Mouse (Mus musculus) heart, embryonic 14.5 days (tissue): ENCODE results near the gene Smox. TPM values are rescaled to one million over a fixed set of nuclear protein-coding genes. Genes with fewer than 3 reads are reported as not detected.

Experiments used
- ATAC-seq: fragments of 200-750 bp; cut with Nextera tagmentation; 2 replicates; pipeline ENCODE4 v1.8.0; 2017; ENCODE audit warnings: low read depth, moderate TSS enrichment; ENCODE audit not compliant: insufficient number of reproducible peaks, insufficient read depth, low FRiP score
- H3K27ac ChIP-seq, 2 experiments: fragments of 200-500 bp in 1 of 2; fragments of 300-500 bp in 1 of 2; sonication (generic) in 1 of 2; replicated peaks in 1 of 2; 2 replicates each; pipeline ENCODE4 v1.5.1; 2012 to 2014; ENCODE audit warnings: low read depth in 2 of 2, low read length in 2 of 2, control low read depth in 1 of 2, mild to moderate bottlenecking in 1 of 2, mixed read lengths in 1 of 2; ENCODE audit not compliant: control insufficient read depth in 1 of 2, insufficient read depth in 1 of 2
- H3K27me3 ChIP-seq: fragments of 300-500 bp; sonication (generic); 2 replicates; pipeline ENCODE4 v1.6.1; 2014; ENCODE audit warnings: mild to moderate bottlenecking, low read length, control low read depth; ENCODE audit not compliant: control insufficient read depth, insufficient read depth
- H3K36me3 ChIP-seq: fragments of 300-500 bp; sonication (generic); 2 replicates; pipeline ENCODE4 v1.6.1; 2014; ENCODE audit warnings: mild to moderate bottlenecking, control low read depth, low read length, mixed read lengths; ENCODE audit not compliant: control insufficient read depth, insufficient read depth
- H3K4me1 ChIP-seq, 2 experiments: fragments of 200-500 bp in 1 of 2; fragments of 300-500 bp in 1 of 2; sonication (generic) in 1 of 2; 2 replicates each; pipeline ENCODE4 v1.6.1; 2012 to 2014; ENCODE audit warnings: low read length in 2 of 2, control low read depth in 1 of 2, mixed read lengths in 1 of 2; ENCODE audit not compliant: control insufficient read depth in 2 of 2, insufficient read depth in 2 of 2
- H3K4me2 ChIP-seq: fragments of 300-500 bp; sonication (generic); 2 replicates; pipeline ENCODE4 v1.6.1; 2014; ENCODE audit warnings: mild to moderate bottlenecking, low read length
- H3K4me3 ChIP-seq, 2 experiments: fragments of 200-500 bp in 1 of 2; fragments of 300-500 bp in 1 of 2; sonication (generic) in 1 of 2; 2 replicates each; pipeline ENCODE4 v1.5.1; 2012 to 2014; ENCODE audit warnings: low read length in 2 of 2, mild to moderate bottlenecking in 2 of 2, control low read depth in 1 of 2, low read depth in 1 of 2, moderate library complexity in 1 of 2; ENCODE audit not compliant: control insufficient read depth in 1 of 2, insufficient read depth in 1 of 2
- H3K9ac ChIP-seq: fragments of 300-500 bp; sonication (generic); 2 replicates; pipeline ENCODE4 v1.6.1; 2014; ENCODE audit warnings: mild to moderate bottlenecking, low read length
- H3K9me3 ChIP-seq: fragments of 300-500 bp; sonication (generic); 2 replicates; pipeline ENCODE4 v1.6.1; 2016; ENCODE audit warnings: low read length, control low read depth; ENCODE audit not compliant: control insufficient read depth
- WGBS: fragments of 180-500 bp; shearing (Covaris S2); extraction: QIAGEN DNeasy Blood & Tissue Kit; methylation state at CpG from one replicate; pipeline ENCODE4 v1.1.7; 2014; 5-methylcytosine and 5-hydroxymethylcytosine counted together
- polyA plus RNA-seq: library from polyadenylated mRNA; unstranded; fragments of >200 nt; fragmentation: Nextera tagmentation; extraction: Ambion mirVana; gene quantifications from 2 replicates; pipeline ENCODE4 v1.2.1, GENCODE M21; 2014

The Smox gene
- polyA plus RNA-seq, 1 experiment from 2014 or later, result 17.7 TPM

GRCm38 (mm10) chr2:131530623-131531008 is 39.3 kb downstream of the Smox start:
- H3K9ac ChIP-seq, result no peak overlapping the region
- no peaks in the 10 kb centered on the region for H3K4me1 ChIP-seq
- H3K36me3 ChIP-seq, result 0 out of 2 replicates have a peak, but pooled peaks cover 3% of the 10 kb centered on the region
- peaks cover 3% of the 10 kb centered on the region; the same call in 1 of the 2 replicates for H3K27me3 ChIP-seq
- H3K4me3 ChIP-seq, result no peak overlapping the region
- H3K4me2 ChIP-seq, result no peak overlapping the region
- H3K9me3 ChIP-seq, result no peaks in the 10 kb centered on the region
- H3K27ac ChIP-seq, result no peak overlapping the region
- 20% methylated on average over 9 of the region's 9 CpGs for WGBS
- ATAC-seq, result no peak

GRCm38 (mm10) chr2:131531271-131531670 is 40.0 kb downstream of the Smox start:
- H3K4me1 ChIP-seq, result no peaks in the 10 kb centered on the region
- no peak for ATAC-seq
- no peak overlapping the region for H3K27ac ChIP-seq
- H3K4me3 ChIP-seq, result no peak overlapping the region
- 79% methylated on average over 7 of the region's 7 CpGs for WGBS
- H3K36me3 ChIP-seq, result no peaks in the 10 kb centered on the region
- H3K27me3 ChIP-seq, result peaks cover 3% of the 10 kb centered on the region; the same call in 1 of the 2 replicates
- no peak overlapping the region for H3K9ac ChIP-seq
- H3K9me3 ChIP-seq, result no peaks in the 10 kb centered on the region
- H3K4me2 ChIP-seq, result no peak overlapping the region

GRCm38 (mm10) chr2:131535168-131535567 is 43.9 kb downstream of the Smox start:
- H3K4me2 ChIP-seq, result no peak overlapping the region
- H3K27ac ChIP-seq, result no peak overlapping the region
- H3K9me3 ChIP-seq, result no peaks in the 10 kb centered on the region
- no peak overlapping the region for H3K9ac ChIP-seq
- H3K36me3 ChIP-seq, result no peaks in the 10 kb centered on the region
- ATAC-seq, result no peak
- no peaks in the 10 kb centered on the region for H3K27me3 ChIP-seq
- WGBS, result 85% methylated on average over 5 of the region's 5 CpGs
- no peak overlapping the region for H3K4me3 ChIP-seq
- H3K4me1 ChIP-seq, result peaks cover 3 to 6% of the 10 kb centered on the region in 2 experiments; a peak in 1 of 4 replicates

GRCm38 (mm10) chr2:131538341-131538740 is 47.0 kb downstream of the Smox start:
- Histone ChIP-seq H3K4me2 (no peak overlapping the region), H3K4me3 (no peak overlapping the region), H3K27ac (peak overlapping the region; percentile 58 to 67), H3K9me3 (no peaks in the 10 kb centered on the region), H3K36me3 (no peaks in the 10 kb centered on the region), H3K27me3 (no peaks in the 10 kb centered on the region), H3K9ac (no peak overlapping the region), H3K4me1 (peaks cover 6 to 8% of the 10 kb centered on the region in 2 experiments; a peak in 3 of 4 replicates)
- peak; percentile 69 for ATAC-seq
- WGBS, result 21% methylated on average over 7 of the region's 7 CpGs

GRCm38 (mm10) chr2:131539780-131540179 is 48.5 kb downstream of the Smox start:
- H3K27ac ChIP-seq, result no peak overlapping the region
- H3K9me3 ChIP-seq, result no peaks in the 10 kb centered on the region
- no peak overlapping the region for H3K4me2 ChIP-seq
- H3K4me1 ChIP-seq, result peaks cover 6 to 8% of the 10 kb centered on the region in 2 experiments; a peak in 3 of 4 replicates
- no peaks in the 10 kb centered on the region for H3K36me3 ChIP-seq
- no peak overlapping the region for H3K4me3 ChIP-seq
- no peak overlapping the region for H3K9ac ChIP-seq
- ATAC-seq, result no peak
- no peaks in the 10 kb centered on the region for H3K27me3 ChIP-seq
- 79% methylated on average over 6 of the region's 6 CpGs for WGBS

GRCm38 (mm10) chr2:131541686-131542085 is 50.4 kb downstream of the Smox start:
- no peak for ATAC-seq
- H3K9me3 ChIP-seq, result no peaks in the 10 kb centered on the region
- H3K9ac ChIP-seq, result no peak overlapping the region
- H3K4me3 ChIP-seq, result no peak overlapping the region
- peaks cover 11% of the 10 kb centered on the region for H3K27me3 ChIP-seq
- H3K27ac ChIP-seq, result no peak overlapping the region
- H3K36me3 ChIP-seq, result no peaks in the 10 kb centered on the region
- H3K4me1 ChIP-seq, result peaks cover 11 to 14% of the 10 kb centered on the region in 2 experiments; a peak in 3 of 4 replicates
- H3K4me2 ChIP-seq, result no peak overlapping the region
- 80% methylated on average over 4 of the region's 4 CpGs for WGBS

GRCm38 (mm10) chr2:131542531-131542930 is 51.2 kb downstream of the Smox start:
- no peak overlapping the region for H3K9ac ChIP-seq
- 32% methylated on average over 6 of the region's 6 CpGs for WGBS
- H3K4me3 ChIP-seq, result no peak overlapping the region
- H3K4me2 ChIP-seq, result no peak overlapping the region
- H3K36me3 ChIP-seq, result no peaks in the 10 kb centered on the region
- peaks cover 11 to 21% of the 10 kb centered on the region in 2 experiments; a peak in 3 of 4 replicates for H3K4me1 ChIP-seq
- ATAC-seq, result no peak
- H3K9me3 ChIP-seq, result no peaks in the 10 kb centered on the region
- no peak overlapping the region for H3K27ac ChIP-seq
- peaks cover 19% of the 10 kb centered on the region for H3K27me3 ChIP-seq
